8 mouse cellular contexts compared by ENCODE assay signal in the genomic region with DNA sequence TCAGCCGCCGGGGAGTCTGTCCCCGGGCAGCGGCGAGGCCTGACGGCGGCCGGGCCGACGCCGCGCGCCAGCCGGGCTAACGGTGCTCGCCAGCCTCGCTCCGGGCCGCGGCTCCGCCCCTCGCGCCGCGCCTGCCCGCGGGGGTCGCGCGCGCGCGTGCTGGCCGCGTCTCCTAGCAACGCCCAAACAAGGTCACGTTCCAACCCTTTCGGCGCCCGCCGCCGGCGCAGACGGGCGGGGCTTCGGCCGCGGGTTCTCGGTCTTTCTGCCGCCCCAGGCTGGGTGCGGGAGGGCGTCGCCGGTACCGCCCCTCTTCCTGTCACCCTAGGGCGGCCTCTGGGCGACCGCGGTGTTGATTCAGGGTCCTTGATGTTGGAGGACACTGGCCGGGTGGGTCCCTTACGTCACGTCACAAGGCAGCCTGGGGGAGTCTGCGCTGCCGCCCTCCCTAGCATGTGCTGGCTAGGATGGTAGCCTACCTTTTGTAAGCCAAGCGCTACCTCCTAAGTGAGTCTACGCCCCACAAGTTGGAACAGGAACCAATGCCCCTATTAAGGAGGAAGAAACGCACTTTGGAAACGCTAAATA. TPM values are rescaled to one million over a fixed set of nuclear protein-coding genes. Genes with fewer than 3 reads are reported as not detected.
DNase-seq lines count a peak whose midpoint lies in the region; ATAC-seq lines count a peak whose summit lies in the region.

Gene Arl4a (minus strand): TSS at position 150 of the 588 bp plus-strand sequence.

- peak; percentile 93 to 97 for DNase-seq in adrenal gland, adult (ENCODE audit: inconsistent age in 2 of 2, low spot score in 1 of 2)
- DNase-seq in embryo, embryonic 10.5 days (ENCODE audit: low spot score): peak; percentile 84
- DNase-seq in gastrocnemius, postnatal 25 days: peak; percentile 87
- DNase-seq in left cerebral cortex, postnatal 10 days (ENCODE audit: extremely low spot score in 1 of 2, low spot score in 2 of 2): peak; percentile 84 to 95
- DNase-seq in right cerebral cortex, postnatal 10 days (ENCODE audit: low spot score in 2 of 2): peak; percentile 92 to 93
- DNase-seq in urinary bladder, postnatal 14 days (ENCODE audit: low spot score): peak; percentile 88

- intact Hi-C loops in left cerebral cortex, postnatal 10 days (cut with DNase I): loop anchor here (2.0 to 5.0 kb wide), 2 partner anchors 296 to 373 kb away; no protein-coding TSS in a partner anchor

- ATAC-seq in inflammation-experienced regulatory T-cells, adult 6 months: peak; percentile 67
- ATAC-seq in megakaryocyte progenitor cell, adult 5-6 weeks (replicated peaks; ENCODE audit: poor library complexity): peak; percentile 57

RNA-seq across cellular contexts. Expression of gene Arl4a, which starts in this region (rescaled TPM):
- total RNA-seq in gastrocnemius, postnatal 25 days (2021): 10 to 100 TPM; 18.4 to 20.5 TPM
- 10 to 100 TPM; 83.7 to 93.0 (median 88.4) TPM for polyA plus RNA-seq in inflammation-experienced regulatory T-cells, adult 6 months (2017; shearing (Covaris generic))
- 10 to 100 TPM; 64.0 to 65.3 TPM for total RNA-seq in left cerebral cortex, postnatal 10 days (2021)
- total RNA-seq in megakaryocyte progenitor cell, adult 5-6 weeks (2015): 23.4 and 34.0 TPM in 2 replicates
- total RNA-seq in megakaryocyte progenitor cell, adult 5-6 weeks (2017): 11.2 and 18.7 TPM in 2 replicates

Comparison
In these comparisons a context has a peak if more than half of its experiments do, and no peak if none do; other contexts are left out.
1. Peak in every context shown above with its lines: DNase-seq and ATAC-seq.